Mouse (Mus musculus): ENCODE measurements at regions not wholly inside any gene's neighbourhood (a gene's known extent, or its start where the extent isn't known, plus 50 kb on each side); places are given as distances from the start of the nearest gene placed in this dataset.

DNA sequence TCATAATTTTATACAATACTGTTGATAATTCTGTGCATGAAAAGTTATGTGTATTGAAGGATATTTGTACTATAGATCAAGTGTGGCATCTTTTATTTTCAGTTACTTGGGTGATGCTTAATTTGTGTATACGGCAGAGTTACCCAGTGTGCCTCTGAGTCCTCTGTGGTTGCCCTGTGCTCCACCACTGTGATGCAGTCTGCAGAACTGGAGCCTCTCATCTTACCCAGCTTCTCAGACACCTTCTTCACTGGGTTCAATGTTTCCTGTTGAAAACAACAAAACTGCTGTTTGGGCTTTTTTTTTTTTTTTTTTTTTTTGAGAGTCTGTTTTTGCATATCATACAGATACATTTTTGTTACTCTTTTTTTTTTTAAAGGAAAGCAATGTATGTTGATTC is 109.2 kb upstream of the Slco3a1 start:
- TF ChIP-seq POLR2A (IDR thresholded peaks at IDR 0.05; ENCODE audit: borderline replicate concordance, insufficient read depth, low read length) (no peak), CTCF (IDR thresholded peaks at IDR 0.05; ENCODE audit: borderline replicate concordance, insufficient read depth, low read depth, low read length) (no peak)
